Mouse (Mus musculus): ENCODE results near the gene Mrpl24. TPM values are rescaled to one million over a fixed set of nuclear protein-coding genes. Genes with fewer than 3 reads are reported as not detected.

Gene Mrpl24
- total and polyA plus RNA-seq, 2 experiments from 2014 or later = 39.7 to 41.7 TPM

DNA sequence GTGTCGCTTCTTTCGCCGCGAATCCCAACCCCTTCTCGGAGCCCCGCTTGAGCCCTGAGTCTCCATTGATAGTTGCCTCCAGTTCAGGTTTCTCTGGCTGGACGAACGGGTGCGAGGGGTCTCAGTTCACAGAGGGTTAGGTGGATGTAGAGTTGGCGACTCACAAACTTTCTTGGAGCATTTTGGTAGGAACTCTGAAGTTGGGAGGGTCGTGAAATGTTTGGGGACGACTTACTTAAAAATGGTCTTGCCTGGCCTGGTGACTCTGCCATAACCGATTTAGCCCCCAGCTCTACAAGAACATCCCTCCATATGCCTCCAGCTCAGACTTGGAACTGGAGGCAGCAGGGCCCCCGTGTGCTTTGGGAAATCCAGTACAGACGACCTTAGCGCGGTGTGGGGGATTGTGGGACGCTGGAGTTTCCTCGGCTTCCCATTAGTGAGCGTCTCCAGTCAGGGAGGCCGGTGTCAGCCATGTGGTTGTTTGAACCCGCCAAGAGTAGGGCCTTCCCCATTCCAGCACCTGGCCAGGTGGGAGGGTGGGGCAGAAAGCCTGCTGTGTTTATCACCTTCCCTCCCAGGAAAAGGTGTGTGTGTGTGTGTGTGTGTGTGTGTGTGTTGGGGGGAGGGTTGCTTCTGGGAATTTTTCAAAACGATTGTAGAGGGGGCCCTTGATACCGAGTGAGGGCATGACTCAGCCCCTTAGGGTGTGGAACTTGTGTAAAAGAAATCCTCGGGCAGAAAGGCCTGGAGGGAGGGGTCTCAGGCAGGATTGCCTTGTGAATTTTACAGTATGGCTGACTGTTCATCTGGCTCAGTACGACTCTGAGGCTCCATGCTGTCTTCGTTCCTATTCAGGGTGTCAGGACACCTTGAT, 12.1 kb upstream of the Mrpl24 start:
- peak overlapping the region; percentile 98 for H3K4me2 ChIP-seq (ENCODE audit: low read depth, low read length, poor library complexity, severe bottlenecking)
- H3K27me3 ChIP-seq (ENCODE audit: insufficient read depth, low read length) = no peaks in the 10 kb centered on the region
- no peaks in the 10 kb centered on the region for H3K36me3 ChIP-seq (ENCODE audit: insufficient read depth, low read length)
- ATAC-seq (ENCODE audit: low FRiP score) (no peak), DNase-seq (ENCODE audit: low spot score) (peak; percentile 35)
- H3K4me1 ChIP-seq (ENCODE audit: insufficient read depth, low read length) = peaks cover 20% of the 10 kb centered on the region
- H3K4me3 ChIP-seq (ENCODE audit: low read depth, low read length) = peak overlapping the region; percentile 84
- WGBS = 1% methylated on average over 27 of the region's 27 CpGs
- peak overlapping the region; percentile 74 for H3K9ac ChIP-seq (replicated peaks; ENCODE audit: low read length, poor library complexity, severe bottlenecking)
- no peaks in the 10 kb centered on the region for H3K9me3 ChIP-seq (ENCODE audit: low read length)
- no peak for TF ChIP-seq CTCF (IDR thresholded peaks at IDR 0.05)
- peak overlapping the region; percentile 87 for H3K27ac ChIP-seq (ENCODE audit: low read depth, low read length)

DNA sequence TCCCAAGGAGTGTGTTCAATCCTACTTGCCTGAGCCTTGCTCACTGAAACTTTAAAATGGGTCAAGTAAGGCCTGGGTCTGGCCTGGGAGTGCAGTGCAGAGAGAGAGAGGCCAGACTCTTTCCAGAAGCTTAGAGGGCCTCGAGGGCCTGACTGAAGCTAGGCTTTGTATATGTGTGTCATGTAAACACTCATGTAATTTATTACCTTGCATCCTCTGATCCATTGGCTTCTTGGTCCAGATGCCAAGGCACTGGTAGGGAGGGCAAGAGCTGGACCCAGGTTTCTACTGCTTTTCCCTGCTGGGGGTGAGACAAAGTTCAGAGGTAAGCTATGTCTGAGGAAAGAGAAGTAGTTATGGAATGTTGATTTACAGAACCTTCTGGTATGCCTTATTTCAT, 11.4 kb upstream of the Mrpl24 start:
- TF ChIP-seq CTCF (IDR thresholded peaks at IDR 0.05) = no peak
- Histone ChIP-seq H3K9me3 (ENCODE audit: low read length) (no peaks in the 10 kb centered on the region), H3K4me2 (ENCODE audit: low read depth, low read length, poor library complexity, severe bottlenecking) (peak overlapping the region; percentile 98), H3K36me3 (ENCODE audit: insufficient read depth, low read length) (no peaks in the 10 kb centered on the region), H3K9ac (replicated peaks; ENCODE audit: low read length, poor library complexity, severe bottlenecking) (0 out of 2 replicates have a peak overlapping the region, but pooled peaks have one; percentile 74), H3K27ac (ENCODE audit: low read depth, low read length) (no peak overlapping the region), H3K4me1 (ENCODE audit: insufficient read depth, low read length) (peaks cover 20% of the 10 kb centered on the region), H3K4me3 (ENCODE audit: low read depth, low read length) (peak overlapping the region; percentile 84), H3K27me3 (ENCODE audit: insufficient read depth, low read length) (no peaks in the 10 kb centered on the region)
- DNase-seq (ENCODE audit: low spot score) (no peak), ATAC-seq (ENCODE audit: low FRiP score) (no peak)
- WGBS = 0% methylated on average over 1 of the region's 1 CpGs

DNA sequence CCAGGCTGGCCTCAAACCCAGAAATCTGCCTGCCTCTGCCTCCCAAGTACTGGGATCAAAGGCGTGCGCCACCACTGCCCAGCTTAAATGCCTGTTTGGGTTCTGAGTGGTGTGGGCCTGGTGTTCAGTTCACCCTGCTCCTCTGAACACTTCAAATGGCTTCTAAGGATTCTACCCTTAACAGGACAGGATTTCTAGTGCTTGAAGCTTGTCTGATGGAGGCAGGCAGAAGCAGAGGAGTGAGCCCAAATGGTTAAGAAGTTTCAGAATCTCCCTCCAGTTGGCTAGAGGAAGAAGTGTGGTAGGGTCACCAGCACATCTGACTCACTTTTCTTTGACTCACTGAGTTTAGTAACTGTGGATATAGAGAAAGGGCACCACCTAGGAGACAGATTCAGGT, 9.9 kb upstream of the Mrpl24 start:
- H3K4me2 ChIP-seq (ENCODE audit: low read depth, low read length, poor library complexity, severe bottlenecking) = no peak overlapping the region; the same call in 1 of the 2 replicates
- TF ChIP-seq CTCF (IDR thresholded peaks at IDR 0.05) = no peak
- H3K4me1 ChIP-seq (ENCODE audit: insufficient read depth, low read length) = peaks cover 20% of the 10 kb centered on the region
- H3K27me3 ChIP-seq (ENCODE audit: insufficient read depth, low read length) = no peaks in the 10 kb centered on the region
- ATAC-seq (ENCODE audit: low FRiP score) (no peak), DNase-seq (ENCODE audit: low spot score) (no peak)
- no peak overlapping the region for H3K4me3 ChIP-seq (ENCODE audit: low read depth, low read length)
- H3K9ac ChIP-seq (replicated peaks; ENCODE audit: low read length, poor library complexity, severe bottlenecking) = no peak overlapping the region
- 89% methylated on average over 2 of the region's 2 CpGs for WGBS
- no peak overlapping the region for H3K27ac ChIP-seq (ENCODE audit: low read depth, low read length)
- no peaks in the 10 kb centered on the region for H3K9me3 ChIP-seq (ENCODE audit: low read length)
- H3K36me3 ChIP-seq (ENCODE audit: insufficient read depth, low read length) = peaks cover 11% of the 10 kb centered on the region

DNA sequence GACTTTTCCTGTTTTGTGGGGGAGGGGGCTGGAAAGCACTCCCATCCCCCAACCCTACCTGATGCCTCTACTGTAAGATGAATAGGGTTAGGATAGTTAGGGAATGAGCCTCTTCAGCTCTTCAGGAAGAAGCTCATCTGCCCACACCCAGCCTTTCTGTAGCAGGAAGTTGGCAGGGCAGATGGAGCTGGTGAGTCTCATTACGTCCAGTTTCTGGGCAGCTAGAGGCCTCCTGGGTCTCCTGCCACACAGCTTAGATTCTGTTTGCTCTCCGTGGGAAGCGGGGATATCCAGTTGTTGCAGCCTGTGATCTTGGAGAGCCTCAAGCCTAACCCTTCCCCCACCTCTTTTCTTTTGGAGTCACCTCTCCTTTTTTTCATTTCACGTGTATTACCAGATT, 9.4 kb upstream of the Mrpl24 start:
- Histone ChIP-seq H3K9ac (replicated peaks; ENCODE audit: low read length, poor library complexity, severe bottlenecking) (peak overlapping the region; percentile 24; the same call in 1 of the 2 replicates), H3K4me1 (ENCODE audit: insufficient read depth, low read length) (peaks cover 20% of the 10 kb centered on the region), H3K36me3 (ENCODE audit: insufficient read depth, low read length) (peaks cover 15% of the 10 kb centered on the region), H3K9me3 (ENCODE audit: low read length) (no peaks in the 10 kb centered on the region), H3K27ac (ENCODE audit: low read depth, low read length) (peak overlapping the region; percentile 72; the same call in 1 of the 2 replicates), H3K4me3 (ENCODE audit: low read depth, low read length) (peak overlapping the region; percentile 32), H3K27me3 (ENCODE audit: insufficient read depth, low read length) (no peaks in the 10 kb centered on the region), H3K4me2 (ENCODE audit: low read depth, low read length, poor library complexity, severe bottlenecking) (peak overlapping the region; percentile 61)
- ATAC-seq (ENCODE audit: low FRiP score) (no peak), DNase-seq (ENCODE audit: low spot score) (no peak)
- 11% methylated on average over 4 of the region's 4 CpGs for WGBS
- no peak for TF ChIP-seq CTCF (IDR thresholded peaks at IDR 0.05)

GRCm38 (mm10) chr3:87910573-87911141, 8.6 kb upstream of the Mrpl24 start:
- 0 out of 2 replicates have a peak, but pooled peaks have one; percentile 39 for ATAC-seq (ENCODE audit: low FRiP score)
- TF ChIP-seq CTCF (IDR thresholded peaks at IDR 0.05) = no peak
- peaks cover 19% of the 10 kb centered on the region for H3K36me3 ChIP-seq (ENCODE audit: insufficient read depth, low read length)
- no peaks in the 10 kb centered on the region for H3K27me3 ChIP-seq (ENCODE audit: insufficient read depth, low read length)
- H3K27ac ChIP-seq (ENCODE audit: low read depth, low read length) = peak overlapping the region; percentile 72
- H3K4me3 ChIP-seq (ENCODE audit: low read depth, low read length) = peak overlapping the region; percentile 32
- peak overlapping the region; percentile 61 for H3K4me2 ChIP-seq (ENCODE audit: low read depth, low read length, poor library complexity, severe bottlenecking)
- H3K9ac ChIP-seq (replicated peaks; ENCODE audit: low read length, poor library complexity, severe bottlenecking) = peak overlapping the region; percentile 36; the same call in 1 of the 2 replicates
- peaks cover 20% of the 10 kb centered on the region for H3K4me1 ChIP-seq (ENCODE audit: insufficient read depth, low read length)
- 3% methylated on average over 12 of the region's 12 CpGs for WGBS
- H3K9me3 ChIP-seq (ENCODE audit: low read length) = no peaks in the 10 kb centered on the region
- peak; percentile 82 for DNase-seq (ENCODE audit: low spot score)

- TF ChIP-seq CTCF (IDR thresholded peaks at IDR 0.05) = no peak
- Histone ChIP-seq H3K4me1 (ENCODE audit: insufficient read depth, low read length) (peaks cover 12% of the 10 kb centered on the region), H3K9ac (replicated peaks; ENCODE audit: low read length, poor library complexity, severe bottlenecking) (no peak overlapping the region), H3K9me3 (ENCODE audit: low read length) (no peaks in the 10 kb centered on the region), H3K36me3 (ENCODE audit: insufficient read depth, low read length) (peaks cover 28% of the 10 kb centered on the region), H3K27ac (ENCODE audit: low read depth, low read length) (no peak overlapping the region), H3K27me3 (ENCODE audit: insufficient read depth, low read length) (no peaks in the 10 kb centered on the region), H3K4me3 (ENCODE audit: low read depth, low read length) (no peak overlapping the region), H3K4me2 (ENCODE audit: low read depth, low read length, poor library complexity, severe bottlenecking) (no peak overlapping the region)
- no peak for ATAC-seq (ENCODE audit: low FRiP score)
- DNase-seq (ENCODE audit: low spot score) = no peak
- WGBS = 89% methylated on average over 7 of the region's 7 CpGs
These were observed 5.8 kb upstream of the Mrpl24 start for GRCm38 (mm10) chr3:87913491-87913890.
